Mouse (Mus musculus) heart, postnatal 0 days (tissue): ENCODE data around the gene Zfp365.

Experiments
- CTCF ChIP-seq: IDR thresholded peaks from 2 replicates; pipeline ENCODE4 v1.5.1; 2016; ENCODE audit warnings: antibody characterized with exemption, control low read depth, low read depth
- EP300 ChIP-seq: IDR thresholded peaks from 2 replicates; pipeline ENCODE4 v1.6.1; 2016; ENCODE audit warnings: antibody characterized with exemption, low read depth

- TF ChIP-seq CTCF (no peak), EP300 (no peak)
Observed at GRCm38 (mm10) chr10:67931328-67931727, 18.9 kb upstream of the Zfp365 start.
